Mouse (Mus musculus): Measurements from ENCODE around the gene Ston2.
"Not testable (repeated sequence)": the region's sequence is repeated elsewhere in the genome, so short reads cannot be mapped to it uniquely, and the experiment has no call there.

The Ston2 gene

DNA sequence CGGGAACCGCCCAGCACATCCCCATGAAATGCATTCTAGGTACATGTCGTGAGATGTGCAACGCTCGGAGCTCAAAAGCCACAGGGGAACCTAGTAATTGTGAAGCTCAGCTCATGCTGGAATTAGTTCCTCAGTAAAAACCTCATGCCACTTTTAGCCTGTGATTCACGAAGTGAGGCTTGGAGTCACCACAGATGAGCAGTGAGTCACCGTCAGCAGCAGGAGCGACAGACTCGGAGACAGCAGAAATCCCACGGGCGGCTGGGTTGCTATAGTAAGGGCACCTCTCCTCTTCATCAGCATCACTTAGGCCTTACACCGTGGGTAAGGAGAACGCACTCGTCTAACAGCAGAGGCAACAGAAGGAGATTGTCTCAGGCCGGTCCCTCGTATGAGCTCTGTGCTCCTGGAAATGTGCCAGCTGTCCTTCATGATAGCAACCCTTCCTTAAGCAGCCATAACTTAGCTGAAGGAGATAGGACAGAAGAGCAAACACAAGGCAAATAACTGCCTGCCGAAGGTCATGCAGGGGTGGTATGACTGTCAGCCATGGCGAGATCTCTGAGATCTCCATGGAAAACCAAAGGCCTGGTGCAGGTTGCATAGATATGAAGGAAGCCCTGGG is 39.8 kb downstream of the Ston2 start:
- DNase-seq, result no peak

GRCm38 (mm10) chr12:91746839-91747238 is 41.3 kb downstream of the Ston2 start:
- not testable (repeated sequence) for DNase-seq

DNA sequence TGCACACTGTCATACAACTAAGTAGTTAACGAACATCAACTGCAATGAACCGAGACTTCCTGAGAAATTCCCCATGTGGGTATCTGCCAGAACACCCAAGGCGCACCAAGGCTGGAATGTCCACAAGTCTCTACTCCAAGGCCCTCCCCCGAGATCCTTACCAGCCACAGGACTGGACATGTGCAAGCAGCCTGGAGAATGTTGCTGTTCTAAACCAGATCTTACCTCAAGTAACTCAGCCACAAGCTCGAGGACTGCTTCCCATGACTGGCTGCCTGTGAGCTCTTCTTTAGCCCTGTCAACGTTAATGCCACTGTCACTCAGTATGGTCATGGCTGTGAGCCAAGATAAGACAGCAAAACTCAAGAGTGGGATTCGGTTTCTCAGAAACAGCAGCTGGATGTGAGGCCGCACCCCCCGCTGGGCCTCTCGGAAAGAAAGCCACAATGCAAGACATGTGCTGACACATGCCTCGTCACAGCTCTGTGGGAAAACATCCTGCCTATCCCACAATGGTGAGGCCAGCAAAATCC is 42.4 kb downstream of the Ston2 start:
- DNase-seq, result peak in 1 of 2 experiments; percentile 42

- no peak for DNase-seq
These were observed 44.1 kb downstream of the Ston2 start for GRCm38 (mm10) chr12:91744091-91744490.

DNA sequence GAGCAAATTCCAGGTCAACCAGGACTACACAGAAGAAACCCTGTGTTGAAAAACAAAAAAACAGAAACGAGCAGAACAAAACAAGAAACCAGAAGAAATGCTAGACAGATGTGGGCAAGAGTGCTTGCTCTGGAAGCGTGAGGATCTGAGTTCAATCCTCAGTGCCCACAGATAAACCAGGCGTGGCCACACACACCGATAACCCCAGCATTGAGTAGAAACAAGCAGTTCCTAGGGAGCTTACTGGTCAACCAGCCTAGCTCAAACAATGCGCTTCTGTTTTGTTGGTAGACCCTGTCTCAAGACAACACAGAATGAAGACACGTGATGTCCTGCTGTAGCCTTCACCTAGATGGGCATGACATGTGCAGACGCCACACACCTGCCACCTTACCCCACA is 45.3 kb downstream of the Ston2 start:
- no peak for DNase-seq

- no peak for DNase-seq
These were observed 49.8 kb downstream of the Ston2 start for GRCm38 (mm10) chr12:91738381-91738780.

- DNase-seq, result no peak
These were observed 51.8 kb downstream of the Ston2 start for GRCm38 (mm10) chr12:91736221-91736980.

GRCm38 (mm10) chr12:91734246-91735027 is 53.8 kb downstream of the Ston2 start:
- DNase-seq, result peak; percentile 41 to 42

GRCm38 (mm10) chr12:91732729-91733448 is 55.3 kb downstream of the Ston2 start:
- DNase-seq, result no peak

GRCm38 (mm10) chr12:91726202-91726601 is 62.0 kb downstream of the Ston2 start:
- no peak for DNase-seq

GRCm38 (mm10) chr12:91723912-91724311 is 64.3 kb downstream of the Ston2 start:
- DNase-seq, result no peak

DNA sequence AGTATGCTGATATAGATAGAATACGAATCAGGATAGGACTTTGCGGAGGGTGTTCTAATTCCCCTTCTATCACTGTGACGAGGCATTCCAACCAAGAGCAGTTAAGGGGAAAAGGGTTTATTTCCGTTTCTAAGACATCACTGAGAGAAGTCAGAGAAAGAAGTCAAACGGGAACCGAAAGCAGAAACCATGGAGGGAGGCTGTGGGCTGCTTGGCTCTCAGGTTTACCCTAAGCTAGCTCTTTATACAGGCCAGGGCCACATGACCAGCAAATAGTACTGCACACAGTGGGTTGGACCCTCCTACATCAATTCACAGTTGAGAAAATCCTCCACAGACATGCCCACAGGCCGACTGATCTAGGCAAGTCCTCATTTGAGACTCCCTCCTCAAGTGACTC is 69.1 kb downstream of the Ston2 start:
- DNase-seq, result no peak

GRCm38 (mm10) chr12:91715686-91716085 is 72.5 kb downstream of the Ston2 start:
- DNase-seq, result no peak

DNA sequence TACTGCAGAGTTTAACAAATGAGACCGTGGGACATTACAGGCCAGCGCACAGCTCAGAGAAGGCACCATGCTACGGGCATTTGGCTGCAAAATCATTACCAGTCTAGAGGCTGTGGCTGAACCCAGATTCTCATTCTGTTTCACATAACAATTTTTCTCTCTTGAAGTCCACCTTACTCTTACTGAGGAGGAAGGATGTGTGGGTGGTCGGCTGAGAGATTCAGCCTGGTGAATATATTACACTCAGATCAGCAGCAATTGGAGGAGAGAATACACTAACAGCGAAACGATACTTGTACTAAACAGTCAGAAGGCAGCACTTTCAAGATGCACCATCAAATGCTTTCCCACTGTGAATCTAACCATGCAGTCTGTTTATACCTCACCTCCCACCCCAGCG is 74.8 kb downstream of the Ston2 start:
- no peak for DNase-seq

GRCm38 (mm10) chr12:91711655-91712054 is 76.5 kb downstream of the Ston2 start:
- no peak for DNase-seq

DNA sequence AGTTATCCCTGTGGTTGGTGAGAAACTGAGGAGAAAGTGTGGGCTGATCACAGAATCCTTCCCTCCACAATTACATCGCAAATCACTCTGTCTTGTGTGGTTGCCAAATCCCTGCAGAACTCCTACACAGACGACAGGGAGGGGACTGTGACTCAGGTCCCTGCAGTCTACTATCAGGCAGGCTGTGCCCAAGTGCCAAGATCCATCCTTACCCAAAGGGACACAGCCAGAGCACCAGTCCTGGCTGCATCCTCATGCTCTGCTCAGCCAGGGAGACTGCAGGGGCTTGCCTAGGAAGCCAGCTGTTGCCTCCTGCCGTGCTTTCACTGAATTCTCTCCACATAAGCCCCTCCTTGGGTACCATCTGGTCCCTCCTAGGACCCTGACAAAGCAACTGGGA is 77.3 kb downstream of the Ston2 start:
- DNase-seq, result no peak

DNA sequence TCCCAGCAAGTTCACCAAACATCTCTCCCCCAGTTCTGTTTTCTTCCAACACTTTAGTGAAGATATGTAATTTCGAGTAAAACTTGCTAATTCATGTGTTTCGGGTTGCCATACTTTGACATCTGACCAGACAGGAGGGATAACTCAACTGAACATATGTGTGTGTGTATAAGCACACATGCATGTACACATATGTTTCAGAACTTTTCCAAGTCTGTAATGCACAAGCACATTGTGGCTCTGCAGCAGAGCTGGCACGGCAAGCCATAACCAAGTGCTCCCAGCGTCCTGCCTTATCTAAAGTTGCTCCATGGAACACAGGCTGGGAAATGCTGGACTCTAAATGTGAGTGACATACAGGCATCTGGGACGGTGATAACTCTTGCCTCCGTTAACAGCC is 78.6 kb downstream of the Ston2 start:
- no peak for DNase-seq

DNA sequence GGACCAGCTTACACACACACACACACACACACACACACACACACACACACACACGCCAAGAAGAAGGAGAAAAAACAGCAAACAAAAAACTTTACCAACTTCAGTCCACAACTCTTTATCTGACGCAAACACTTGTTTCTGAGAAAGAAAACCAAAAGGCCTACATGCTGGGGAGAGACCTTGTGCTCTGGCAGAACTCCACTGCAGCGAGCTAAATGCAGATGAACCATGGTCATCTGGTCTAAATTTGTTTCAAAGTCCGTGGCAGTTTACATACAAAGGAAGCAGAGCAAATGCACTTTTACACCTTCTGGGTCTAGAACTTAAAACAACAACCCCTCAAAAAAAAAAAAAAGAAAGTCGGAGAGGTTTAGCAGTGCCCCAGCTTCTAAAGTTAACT is 79.0 kb downstream of the Ston2 start:
- no peak for DNase-seq

DNA sequence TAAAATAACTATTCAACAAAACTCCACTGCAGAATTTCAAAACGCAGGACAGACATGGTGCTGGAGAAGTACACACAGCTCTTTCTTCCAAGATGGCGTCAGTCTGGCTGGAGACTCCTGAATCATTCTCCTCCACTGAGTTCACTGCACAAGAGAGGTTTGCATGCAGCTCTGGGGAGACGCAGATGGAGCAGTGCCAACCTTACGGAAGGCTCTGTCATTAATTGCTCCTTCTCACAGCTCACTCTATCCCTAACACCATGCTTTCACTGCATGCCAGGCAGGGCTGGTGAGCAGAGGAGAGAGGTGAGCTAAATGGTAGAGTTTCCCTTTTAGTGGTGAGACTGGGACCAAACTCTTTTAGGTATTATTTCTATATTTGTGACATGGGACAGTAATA is 80.4 kb downstream of the Ston2 start:
- no peak for DNase-seq

DNA sequence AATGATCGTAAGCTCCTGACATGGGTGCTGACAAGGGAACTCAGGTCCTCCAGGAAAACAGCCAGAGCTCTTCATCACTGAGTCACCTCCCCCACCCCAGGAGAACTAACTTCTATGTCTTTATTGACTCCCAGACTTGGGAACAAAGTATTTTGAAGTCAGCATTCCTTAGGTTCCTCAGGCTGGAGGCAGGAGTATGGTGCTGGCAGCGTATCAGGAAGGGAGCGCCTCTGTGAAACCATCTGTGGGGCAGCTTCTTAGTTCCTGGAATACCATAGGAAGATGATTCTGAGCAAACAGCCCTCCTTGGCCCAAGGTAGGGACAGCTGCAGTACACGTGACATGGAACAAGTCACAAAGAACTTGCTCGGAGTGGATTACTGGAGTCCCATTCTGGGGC is 84.7 kb downstream of the Ston2 start:
- no peak for DNase-seq

GRCm38 (mm10) chr12:91702829-91703228 is 85.4 kb downstream of the Ston2 start:
- DNase-seq, result no peak

DNA sequence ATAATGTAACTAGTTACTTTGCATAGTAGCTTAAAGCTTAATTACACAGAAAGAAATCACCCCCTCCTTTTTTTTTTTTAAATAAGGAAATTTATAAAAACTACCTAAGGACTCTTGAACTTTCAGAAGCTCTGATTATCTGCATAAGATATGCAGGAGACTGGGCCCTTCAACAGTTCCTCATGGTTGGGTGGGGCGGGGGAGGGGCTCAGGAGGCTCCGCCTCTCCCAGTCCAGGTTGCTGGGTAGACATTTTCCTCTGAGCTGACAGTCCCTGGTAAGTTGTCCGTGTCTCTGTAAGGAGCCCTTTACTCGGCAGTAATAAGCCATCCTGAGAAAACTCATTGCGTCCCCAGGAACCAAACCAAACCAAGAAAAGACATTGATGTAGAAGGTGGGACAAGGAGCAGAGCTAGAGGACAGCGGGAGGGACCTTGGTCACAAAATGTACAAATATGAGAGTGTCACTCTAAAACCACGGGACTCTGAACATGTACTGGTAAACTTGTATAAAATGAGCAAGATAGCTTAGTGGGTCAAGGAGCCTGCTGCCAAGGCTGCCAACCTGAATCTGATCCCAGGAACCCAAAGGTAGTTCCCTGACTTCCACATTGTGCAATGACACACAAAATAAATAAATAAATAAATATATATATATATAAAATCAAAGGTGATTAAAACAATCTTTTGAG is 88.6 kb downstream of the Ston2 start:
- DNase-seq, result no peak
